Mouse (Mus musculus) R1 (cell line): ENCODE data around the gene Aldoc.
A peak's percentile ranks its signal among the peaks of the same experiment; 100 is the strongest.

Experiments used
- DNase-seq: peaks from one replicate; pipeline ENCODE4 v3.0.0-alpha.2; 2018; ENCODE audit warnings: low read depth, low spot score

Gene Aldoc

DNA sequence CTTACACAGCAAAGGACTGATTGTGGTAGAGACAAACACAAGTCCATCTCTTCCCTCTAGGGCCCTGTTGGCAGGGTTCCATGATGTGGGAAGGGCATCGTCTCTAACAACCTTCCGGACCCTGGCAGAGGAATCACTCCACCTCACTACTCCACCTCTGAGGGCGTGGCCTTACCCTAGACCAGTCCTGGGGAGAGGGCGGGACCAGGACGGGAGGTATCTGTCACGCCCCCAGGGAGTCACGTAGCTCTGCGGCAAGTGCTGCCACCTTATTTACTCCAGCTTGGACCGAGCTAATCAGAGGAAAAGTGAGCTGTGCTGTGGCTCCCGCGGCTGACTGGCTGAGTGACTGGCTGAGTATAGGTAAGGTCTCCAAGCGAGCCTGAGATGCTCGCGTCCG, at the start of gene Aldoc:
Gene Aldoc (plus strand): TSS at position 109 of the 400 bp plus-strand sequence.
- peak; percentile 97 for DNase-seq

DNA sequence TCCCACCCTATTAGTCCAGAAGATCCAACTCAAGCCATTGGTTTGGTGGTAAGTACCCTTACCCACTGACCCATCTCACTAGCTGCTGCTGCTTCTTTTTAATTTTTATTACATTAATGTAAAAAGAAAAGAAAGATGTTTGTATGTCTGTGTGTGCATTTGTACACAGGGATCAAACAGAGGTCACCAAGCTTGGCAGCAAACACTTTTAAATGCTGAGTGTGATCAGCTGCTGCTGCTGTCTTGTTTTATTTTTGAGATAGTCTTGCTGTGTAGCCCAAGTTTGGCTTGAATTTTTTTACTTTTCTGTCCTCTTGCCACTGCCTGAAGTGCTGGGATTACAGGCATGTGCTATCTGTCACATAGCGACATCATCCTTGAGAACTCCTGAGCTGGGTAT, 47.2 kb upstream of the Aldoc start:
- no peak for DNase-seq

DNA sequence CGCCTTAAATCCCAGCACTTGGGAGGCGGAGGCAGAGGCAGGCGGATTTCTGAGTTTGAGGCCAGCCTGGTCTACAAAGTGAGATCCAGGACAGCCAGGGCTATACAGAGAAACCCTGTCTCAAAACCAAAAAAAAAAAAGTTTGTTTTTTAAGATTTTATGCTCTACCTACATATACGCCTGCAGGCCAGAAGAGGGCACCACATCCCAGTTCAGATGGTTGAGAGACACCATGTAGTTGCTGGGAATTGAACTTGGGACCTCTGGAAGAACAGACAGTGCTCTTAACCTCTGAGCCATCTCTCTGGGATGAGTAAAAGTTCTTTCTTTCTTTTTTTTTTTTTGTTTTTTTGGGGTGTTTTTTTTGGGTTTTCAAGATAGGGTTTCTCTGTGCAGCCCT, 46.6 kb upstream of the Aldoc start:
- peak; percentile 67 for DNase-seq

DNA sequence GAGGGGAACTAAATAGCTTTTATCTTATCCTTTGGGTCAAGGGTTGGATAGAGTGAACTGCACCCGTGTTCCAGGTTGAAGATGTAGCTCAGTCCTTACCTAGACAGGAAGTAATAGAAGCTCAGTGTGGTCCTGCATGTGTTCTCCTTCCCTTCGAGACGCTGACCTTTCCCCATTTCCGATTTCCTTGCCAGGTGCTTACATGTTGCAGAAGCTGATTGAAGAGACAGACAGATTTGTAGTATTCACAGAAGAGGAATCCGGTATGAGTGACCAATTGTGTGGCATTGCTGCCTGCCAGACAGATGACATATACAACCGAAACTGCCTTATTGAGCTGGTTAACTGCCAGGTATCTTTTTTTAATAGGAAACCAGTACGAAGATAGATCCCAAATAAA, 43.9 kb upstream of the Aldoc start:
- DNase-seq, result no peak

DNA sequence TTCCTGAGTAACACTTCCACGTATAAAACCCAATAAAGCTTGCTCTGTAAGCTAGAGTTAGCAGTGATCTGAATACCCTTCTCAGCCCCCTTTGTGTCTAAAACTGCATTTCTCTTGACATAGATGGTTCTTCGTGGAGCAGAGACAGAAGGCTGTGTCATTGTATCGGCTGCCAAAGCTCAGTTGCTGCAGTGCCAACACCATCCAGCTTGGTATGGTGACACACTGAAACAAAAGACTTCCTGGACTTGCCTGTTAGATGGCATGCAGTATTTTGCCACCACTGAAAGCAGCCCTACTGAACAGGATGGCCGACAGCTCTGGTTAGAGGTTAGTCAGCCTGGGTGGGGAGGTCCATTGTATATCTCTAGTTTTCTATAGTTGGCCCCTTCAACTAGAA, 43.2 kb upstream of the Aldoc start:
- no peak for DNase-seq

DNA sequence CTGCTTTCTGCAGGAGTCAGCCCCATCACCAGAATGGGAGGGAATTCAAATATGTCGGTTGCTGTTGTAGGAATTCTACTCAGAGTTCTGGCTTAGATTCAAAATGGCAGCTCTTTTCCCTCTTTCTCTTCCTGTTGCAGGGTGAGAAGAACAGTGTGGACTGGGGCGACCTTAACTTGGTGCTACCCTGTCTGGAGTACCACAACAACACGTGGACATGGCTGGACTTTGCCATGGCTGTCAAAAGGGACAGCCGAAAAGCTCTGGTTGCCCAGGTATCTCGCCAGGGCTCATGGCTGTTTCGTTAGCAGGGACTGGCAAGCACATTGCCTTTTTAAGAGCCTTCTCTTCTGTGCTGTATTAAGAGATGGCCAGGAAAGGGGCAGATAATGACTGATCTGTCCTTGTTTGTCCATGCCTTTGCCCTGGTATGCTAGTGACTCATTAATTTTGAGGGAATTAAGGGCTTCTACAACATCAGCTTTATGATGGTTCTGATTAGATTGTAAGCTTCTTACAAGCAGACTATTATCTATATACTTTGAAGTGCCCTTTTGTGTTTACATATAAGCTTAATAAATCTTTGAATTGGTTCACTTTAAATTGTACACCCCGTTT, 33.5 kb upstream of the Aldoc start:
- no peak for DNase-seq

DNA sequence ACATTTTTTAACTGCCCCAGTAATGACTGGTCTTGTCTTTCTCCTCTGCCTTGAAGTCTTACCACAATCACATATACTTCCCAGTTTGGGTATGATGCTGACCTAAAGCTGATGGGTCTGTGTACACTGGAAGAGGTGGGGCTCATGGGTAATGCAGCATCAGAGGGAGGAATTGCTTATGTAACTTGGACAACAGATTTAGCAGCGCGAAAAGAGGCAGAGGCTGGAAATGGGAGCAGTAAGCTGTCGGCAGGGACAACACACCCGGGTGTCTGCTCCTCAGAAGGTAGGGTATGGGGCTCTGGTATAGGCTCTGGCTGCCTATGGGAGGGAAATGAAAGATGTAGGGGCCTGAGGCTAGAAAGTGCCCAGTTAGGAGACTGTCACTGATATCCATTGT, 32.1 kb upstream of the Aldoc start, which contains the start of gene BC030499:
Gene BC030499 (plus strand): TSS at position 188 of the 400 bp plus-strand sequence.
- no peak for DNase-seq

DNA sequence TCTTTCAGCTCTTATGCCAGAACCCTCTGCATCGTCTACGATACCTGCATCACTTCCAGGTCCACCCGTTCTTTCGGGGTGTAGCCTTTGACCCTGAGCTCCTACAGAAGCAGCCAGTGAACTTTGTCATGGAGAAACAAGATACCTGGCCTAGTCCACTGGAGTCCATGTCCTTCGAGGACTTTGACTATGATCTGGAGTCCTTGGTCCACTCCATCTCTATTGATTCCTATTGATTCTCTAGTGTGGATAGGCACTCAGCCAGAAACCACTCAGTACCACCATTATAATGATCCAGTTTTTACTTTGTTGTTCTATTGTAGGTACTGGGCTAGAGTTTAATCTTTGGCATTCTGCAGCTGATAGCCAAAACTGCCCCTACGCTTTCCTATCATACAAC, 28.2 kb upstream of the Aldoc start:
- no peak for DNase-seq

DNA sequence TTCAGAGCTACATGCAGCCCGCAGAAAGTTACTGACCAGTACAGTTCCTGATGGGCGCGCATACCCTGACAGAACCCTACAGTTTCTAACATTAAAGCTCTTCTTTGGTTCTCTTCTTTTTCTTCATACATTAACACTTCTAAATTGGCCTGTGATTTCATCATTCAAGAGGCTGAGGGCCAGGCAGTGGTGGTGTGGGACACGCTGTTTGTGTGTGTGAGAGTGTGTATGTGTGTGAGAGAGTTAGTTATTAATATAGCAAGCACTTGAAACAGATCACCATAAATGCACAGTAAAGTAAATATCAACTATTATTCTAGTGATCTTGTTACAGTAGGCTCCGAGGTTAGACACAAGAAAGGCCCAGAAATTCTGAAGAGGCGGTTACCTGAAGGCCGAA, 21.9 kb upstream of the Aldoc start:
- no peak for DNase-seq

DNA sequence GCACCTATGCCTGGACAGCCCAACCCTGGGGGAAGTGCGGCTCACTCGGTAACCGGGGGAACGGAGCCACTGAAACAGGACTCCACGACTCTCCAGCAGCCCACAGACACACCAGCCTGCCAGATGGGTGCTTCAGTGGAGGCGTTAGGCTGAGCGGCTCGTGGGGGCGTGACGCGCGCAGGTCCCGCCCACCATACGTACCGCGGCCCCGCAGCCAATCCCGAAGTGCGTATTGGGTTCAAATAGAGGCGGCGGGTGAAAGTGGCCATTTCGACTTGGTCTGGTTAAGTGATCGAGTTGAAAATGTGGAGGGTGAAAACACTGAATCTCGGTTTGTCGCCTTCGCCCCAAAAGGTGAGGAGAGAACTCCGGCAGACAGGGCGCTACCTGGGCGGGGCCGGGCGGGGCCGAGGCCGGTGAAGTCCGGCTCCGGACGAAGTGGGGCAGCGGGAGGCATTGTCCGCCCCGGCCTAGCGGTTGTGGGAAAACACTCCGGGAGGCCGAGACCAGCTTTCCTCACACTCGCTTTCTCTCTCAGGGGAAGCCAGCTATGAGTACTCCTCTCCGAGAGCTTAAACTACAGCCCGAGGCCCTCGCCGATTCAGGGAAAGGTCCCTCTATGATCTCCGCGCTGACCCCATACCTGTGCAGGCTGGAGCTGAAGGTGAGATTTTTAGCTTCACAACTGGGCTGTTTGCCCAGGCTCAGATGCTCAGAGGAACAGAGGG, 21.2 kb upstream of the Aldoc start, which contains the start of gene Spag5:
Gene Spag5 (plus strand): TSS at position 173 of the 728 bp plus-strand sequence.
- peak; percentile 93 for DNase-seq

DNA sequence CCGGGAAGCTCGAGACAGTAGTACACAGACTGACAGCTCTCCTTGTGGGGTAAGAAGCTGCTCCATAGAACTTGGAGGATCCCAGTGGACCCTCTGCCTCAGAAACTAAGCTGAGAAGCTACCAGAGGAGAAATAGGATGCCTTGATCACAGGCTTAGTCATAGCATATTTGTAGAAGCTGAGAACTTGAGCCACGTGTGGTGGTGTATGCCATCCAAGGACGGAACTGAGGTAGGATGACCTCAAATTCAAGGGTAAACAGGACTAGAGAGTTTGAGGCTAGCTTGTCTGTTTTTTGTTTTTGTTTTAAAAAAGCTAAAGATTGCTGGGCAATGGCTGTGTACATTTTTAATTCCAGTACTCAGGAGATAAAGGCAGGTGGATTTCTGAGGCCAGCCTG, 17.5 kb upstream of the Aldoc start:
- no peak for DNase-seq

DNA sequence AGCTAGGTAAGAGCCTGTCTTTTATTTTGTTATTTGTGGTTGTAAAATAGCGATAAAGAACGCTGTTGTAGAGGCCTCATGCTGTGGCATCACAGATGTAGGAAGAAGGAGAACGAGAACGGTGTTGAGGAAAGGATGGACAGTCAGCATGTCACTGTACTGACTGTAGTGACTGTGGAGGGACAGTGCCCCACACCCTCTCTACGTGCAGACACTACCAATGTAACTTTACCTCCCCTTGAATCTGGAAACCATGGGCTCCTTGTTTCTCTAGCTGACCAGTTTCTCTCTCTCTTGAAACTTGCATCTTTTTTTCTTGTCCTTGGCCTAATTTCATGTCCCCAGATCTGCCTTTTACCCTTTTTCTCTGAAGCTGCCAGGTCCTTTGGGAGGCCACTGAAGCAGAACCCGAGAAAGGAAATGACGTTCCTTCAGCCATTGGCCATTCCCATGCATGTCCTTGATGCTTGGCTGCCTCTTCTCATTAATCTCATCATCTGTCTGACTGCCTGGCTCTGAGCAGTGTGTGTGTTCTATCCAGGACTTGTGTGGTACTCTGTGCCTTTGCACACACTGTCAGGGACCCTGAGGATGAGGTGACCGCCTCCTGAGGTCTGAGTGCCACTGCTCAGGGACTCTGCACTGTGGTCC, 11.8 kb upstream of the Aldoc start:
- no peak for DNase-seq

DNA sequence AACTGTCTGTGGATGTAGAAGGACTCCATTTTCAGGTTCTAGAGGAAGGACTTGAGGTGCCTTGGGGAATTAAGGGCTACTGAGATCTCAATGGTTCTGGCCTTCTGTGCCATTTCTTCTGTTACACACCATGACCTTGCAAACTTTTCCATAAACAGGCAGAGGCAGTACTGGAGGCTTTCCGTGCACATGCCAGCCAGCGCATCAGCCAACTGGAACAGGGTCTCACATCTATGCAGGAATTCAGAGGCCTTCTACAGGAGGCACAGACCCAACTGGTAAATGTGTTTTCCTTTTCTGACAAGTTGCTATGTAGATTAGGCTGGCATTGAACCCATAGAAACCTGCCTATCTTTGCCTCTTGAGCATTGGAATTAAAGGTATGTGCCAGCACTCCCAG, 9.1 kb upstream of the Aldoc start:
- DNase-seq, result no peak

DNA sequence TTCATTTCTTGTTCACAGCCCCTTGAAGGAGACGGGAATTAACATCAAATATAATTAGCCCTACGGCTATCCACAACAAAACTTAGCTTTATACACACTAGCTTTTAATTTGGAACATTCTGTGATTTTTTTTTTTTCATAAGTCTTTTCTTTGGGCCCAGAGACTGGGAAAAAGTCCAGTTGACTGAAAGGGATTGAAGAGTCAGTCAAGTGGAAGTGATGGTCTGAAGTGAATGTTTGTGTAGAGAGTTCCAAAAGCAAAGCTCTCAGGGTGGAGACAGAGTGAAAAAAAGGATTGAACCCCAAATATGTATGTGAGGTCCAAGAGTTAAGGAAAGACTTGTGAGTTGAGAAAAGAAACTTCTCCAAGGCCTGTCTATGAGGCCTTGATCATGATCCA, 4.4 kb upstream of the Aldoc start:
- DNase-seq, result no peak

DNA sequence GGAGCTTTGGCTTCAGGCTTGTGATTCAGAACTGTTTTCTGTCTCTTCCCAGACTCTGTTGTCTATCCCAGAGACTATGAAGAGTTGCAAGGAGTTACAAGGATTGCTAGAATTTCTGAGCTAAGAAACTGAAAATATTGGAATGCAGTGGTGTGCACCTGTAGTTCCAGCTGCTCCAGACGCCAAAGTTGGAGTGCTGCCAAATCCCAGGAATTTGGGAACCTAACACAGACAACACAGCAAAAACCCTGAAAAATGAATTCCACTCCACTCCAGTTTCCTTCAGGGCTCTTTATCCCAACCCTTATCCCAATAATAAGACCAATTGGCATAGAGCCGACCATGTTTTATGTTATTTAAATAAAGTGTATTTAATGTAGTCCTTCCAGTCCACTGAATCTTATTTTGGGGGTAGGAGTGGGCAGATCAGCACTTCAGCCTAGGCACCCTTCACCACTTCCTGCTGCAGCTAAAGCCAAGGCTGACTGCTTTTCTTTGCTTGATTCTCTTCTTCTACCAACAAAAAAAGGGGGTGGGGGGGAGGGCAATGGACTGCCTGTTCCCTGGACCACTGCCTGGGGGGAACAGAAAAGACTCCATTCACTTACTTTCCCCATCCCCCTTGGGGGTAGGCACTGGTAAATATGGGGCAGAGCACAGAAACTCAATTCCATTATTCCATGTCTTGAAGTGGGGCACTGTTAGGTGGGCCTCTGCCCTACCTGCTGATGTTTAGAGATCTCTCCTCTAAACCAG, 514 bp upstream of the Aldoc start:
- no peak for DNase-seq

DNA sequence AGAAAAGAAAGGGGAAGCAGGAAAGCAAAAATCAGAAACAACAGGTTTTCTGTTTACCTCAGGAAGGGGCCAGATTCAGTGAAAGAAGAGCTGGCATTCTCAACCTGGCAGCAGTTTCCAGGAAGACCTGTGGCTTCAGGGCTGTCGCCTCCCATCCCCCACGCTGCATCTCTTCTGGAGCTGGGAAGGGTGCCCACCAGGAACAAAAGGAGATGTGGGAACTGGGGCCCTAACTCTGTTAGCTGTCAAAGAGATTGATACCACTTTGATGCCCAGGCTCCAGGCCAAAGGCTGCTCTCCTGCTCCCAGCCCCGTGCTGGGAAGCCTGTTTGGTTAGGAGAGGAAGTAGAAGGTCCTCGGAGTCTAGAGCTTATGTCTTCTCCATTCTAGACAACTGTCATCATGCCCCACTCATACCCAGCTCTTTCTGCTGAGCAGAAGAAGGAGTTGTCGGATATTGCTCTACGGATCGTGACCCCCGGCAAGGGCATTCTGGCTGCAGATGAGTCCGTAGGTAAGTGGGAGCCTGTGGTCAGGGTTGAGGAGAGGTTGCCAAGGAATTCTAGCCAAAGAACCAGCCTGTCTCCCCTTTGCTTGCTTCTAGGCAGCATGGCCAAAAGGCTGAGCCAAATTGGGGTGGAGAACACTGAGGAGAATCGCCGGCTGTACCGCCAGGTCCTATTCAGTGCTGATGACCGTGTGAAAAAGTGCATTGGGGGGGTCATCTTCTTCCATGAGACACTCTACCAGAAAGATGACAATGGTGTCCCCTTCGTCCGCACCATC, 1.4 kb downstream of the Aldoc start:
- no peak for DNase-seq

DNA sequence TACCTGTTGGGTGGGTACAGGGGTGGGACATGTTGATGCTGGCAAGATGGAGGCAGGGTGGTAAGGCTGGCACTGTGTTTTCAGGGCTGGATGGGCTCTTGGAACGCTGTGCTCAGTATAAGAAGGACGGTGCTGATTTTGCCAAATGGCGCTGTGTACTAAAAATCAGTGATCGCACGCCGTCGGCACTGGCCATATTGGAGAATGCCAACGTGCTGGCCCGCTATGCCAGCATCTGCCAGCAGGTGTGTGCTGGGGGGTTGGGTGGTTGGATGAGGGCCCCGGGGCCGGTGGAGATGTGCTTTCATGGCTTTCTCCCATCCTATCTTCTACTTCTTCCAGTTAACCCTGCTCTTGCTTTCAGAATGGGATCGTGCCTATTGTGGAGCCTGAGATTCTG, 2.2 kb downstream of the Aldoc start:
- no peak for DNase-seq

DNA sequence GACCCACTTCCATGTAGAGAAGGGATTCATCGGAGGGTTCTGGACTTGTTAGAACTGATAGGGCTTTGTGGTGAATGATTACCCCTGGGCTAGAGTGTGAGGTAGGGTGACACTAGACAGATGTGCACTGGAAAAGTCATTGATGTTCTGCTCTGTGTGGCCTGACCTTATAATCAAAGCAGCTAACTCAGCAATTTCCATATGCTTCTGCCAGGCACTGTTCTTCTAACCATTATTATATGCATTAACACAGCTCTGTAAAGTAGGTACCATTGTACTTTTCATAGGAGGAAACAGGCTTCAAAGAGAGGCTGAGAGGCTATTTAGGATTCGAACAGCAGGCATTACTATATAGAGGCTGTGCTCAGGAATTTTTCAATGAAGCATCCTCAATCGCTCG, 4.4 kb downstream of the Aldoc start:
- DNase-seq, result no peak

DNA sequence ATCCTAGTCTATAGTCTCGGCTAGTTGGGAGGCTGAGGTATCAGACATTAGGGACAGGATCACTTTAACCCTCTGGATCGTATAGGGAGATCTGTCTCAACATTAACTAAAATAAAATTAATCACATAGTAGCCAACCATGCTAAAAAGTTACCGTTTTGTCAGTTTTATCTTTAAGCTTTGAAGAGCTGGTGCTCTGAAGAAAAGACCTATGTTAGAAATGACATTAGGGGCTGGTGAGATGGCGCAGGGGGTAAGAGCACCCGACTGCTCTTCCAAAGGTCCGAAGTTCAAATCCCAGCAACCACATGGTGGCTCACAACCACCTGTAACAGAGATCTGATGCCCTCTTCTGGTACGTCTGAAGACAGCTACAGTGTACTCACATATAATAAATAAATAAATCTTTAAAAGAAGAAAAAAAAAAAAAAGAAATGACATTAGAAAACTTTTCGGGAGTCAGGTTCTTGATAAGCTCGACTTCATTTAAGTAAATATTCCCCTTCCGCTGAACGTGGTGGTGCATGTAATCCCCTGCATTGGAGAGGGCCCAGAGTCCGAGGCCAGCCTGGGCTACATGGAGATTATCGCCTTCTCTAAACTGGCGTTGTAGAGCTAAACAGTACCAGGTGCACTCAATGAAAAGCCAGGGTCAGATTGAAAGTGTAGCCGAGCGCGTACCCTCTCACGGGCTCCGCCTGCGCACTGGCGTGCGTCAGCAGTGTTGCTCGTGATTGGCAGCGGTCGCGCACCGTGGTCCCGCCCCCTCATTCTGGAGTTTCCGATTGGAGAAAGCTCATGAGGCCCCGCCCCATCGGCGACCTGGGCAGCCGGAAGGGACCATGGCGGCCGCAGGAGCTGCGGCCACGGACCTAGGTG, 5.1 kb downstream of the Aldoc start, which contains the start of gene Pigs:
Gene Pigs (plus strand): TSS at position 782 of the 878 bp plus-strand sequence.
- peak; percentile 97 for DNase-seq

DNA sequence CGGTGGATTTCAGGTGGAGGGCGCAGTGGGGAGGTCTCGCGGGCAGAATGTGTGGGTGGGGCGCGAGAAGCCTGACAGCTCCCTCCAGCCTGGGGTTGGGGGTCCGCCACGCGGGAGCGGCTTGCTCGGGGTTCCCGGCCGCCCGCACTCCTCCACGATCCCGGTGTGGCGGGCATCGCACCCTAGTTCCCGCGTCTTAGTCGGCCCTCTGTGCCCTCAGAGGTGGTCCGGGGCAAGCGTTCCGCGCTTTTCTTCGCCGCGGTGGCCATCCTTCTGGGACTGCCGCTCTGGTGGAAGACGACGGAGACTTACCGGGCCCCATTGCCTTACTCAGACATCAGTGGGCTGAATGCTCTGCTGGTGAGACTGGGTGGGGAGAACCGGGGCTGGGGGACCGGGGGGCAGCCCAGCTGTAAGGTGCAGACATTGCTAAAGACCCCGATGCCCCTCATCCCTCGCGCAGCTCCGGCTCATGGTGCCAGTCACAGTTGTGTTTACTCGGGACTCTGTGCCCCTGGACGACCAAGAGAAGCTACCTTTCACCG, 5.8 kb downstream of the Aldoc start:
- no peak for DNase-seq
